Mouse (Mus musculus): ENCODE data around the gene Myo1a.

Gene Myo1a

GRCm38 (mm10) chr10:127730285-127730932 lies 25.4 kb downstream of the Myo1a start:
- no peak for DNase-seq

DNA sequence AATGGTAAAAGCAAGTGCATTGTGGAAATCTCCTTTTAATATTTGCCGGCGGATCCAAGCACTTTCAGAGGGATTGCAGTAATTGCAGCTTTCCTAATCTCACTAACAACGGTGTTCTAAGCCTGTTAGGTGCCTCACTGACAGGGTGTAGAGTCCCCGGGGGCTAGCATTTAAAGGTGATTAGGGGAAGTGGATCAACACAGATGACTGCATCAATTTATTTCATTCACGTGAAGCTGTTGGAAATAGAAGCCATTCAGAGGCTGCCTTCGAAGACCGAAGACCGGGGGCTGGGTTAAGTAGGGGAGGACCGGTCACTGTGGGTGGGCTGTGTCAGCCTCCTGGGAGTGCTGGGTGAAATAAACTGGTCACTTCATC lies 26.0 kb downstream of the Myo1a start:
- DNase-seq: no peak

GRCm38 (mm10) chr10:127731397-127731796 lies 26.4 kb downstream of the Myo1a start:
- no peak for DNase-seq

DNA sequence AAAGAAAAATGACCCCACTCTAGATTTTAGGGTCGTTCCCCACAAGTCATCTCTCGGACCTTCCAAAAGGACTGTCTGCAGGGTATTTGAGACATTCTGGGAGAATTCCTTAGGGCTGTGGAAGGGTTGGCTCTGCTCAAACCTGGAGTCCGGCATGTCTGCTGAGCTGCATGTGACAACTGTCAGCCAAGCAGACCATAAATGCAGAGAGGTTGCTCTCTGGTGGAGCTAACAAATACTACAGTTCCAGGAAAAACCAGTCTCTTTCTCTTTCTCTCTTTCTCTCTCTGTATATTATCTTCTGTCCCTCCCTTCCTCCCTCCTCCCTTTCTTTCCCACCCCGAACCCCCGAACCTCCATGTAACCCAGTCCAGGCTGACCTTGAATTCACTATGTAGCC lies 29.5 kb downstream of the Myo1a start:
- no peak for DNase-seq

GRCm38 (mm10) chr10:127736266-127736665 lies 31.3 kb downstream of the Myo1a start:
- DNase-seq: no peak

GRCm38 (mm10) chr10:127736916-127737315 lies 31.9 kb downstream of the Myo1a start:
- DNase-seq: no peak

DNA sequence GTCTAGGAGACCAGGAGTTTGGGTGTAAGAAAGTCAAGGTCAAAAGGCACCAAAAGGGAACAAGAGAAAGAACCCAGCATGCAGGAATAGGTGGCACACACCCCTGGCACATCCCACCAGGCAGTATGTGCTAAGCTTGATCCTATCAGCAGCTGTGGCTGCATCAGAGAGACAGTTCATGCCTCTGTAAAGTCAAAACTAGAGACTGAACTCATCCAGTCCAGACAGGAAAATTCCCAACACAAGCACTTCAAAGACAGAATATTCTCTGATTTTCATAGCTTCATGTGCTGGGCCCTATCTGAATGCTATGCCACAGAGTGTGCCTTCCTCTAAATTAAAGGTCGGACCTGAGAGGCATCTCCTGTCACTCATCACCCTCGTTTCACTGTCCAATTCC lies 32.6 kb downstream of the Myo1a start:
- DNase-seq: no peak

GRCm38 (mm10) chr10:127738151-127738882 lies 33.3 kb downstream of the Myo1a start:
- no peak for DNase-seq

GRCm38 (mm10) chr10:127739083-127739660 lies 34.2 kb downstream of the Myo1a start, which contains the start of gene Zbtb39:
TSS of gene Zbtb39 (plus strand) at chr10:127739538.
- DNase-seq: peak; percentile 49 to 59

DNA sequence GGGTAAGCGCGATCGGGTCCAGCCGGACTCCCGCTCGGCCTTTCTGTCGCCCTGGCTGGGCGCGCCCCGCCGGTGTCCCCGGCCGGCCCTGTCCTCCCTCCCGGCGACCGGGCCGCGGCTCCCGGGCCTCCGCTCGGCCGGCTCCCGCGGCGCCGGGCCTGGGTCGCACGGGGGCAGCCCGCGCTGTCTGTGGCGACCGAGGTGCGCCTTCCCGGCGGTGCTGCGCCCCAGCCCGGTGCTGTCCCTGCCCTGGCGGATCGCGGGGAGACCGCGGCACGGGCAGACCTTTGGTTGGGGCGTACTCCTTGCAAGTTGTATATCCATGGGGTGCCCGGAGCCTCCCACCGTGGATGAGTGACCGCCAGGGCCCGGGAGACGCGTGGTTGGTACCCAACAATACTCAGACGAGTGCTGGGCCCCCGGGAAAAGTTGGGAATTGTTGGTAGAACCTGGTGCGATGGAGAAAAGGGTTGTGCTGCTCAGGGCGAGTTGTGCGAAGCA lies 34.7 kb downstream of the Myo1a start:
- peak; percentile 20 to 32 for DNase-seq

DNA sequence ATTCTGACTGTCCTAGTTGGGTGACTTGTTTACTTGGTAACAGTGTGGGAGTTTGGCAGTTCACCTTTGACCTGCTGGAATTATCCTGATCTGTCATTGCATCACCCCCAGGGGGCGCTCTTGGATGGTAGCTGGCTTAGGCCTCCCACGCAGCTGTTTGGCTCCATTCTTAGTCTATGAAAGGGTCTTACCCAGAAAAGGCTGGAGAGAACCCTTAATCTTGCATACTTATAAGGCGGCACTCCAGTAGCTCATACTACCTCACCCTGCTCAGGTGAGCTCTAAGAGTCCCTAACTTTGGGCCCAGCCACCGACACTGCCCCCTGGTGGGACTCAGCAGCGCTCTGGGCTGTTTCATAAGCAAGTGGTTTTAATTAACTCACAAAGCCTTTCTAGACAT lies 39.7 kb downstream of the Myo1a start:
- no peak for DNase-seq

DNA sequence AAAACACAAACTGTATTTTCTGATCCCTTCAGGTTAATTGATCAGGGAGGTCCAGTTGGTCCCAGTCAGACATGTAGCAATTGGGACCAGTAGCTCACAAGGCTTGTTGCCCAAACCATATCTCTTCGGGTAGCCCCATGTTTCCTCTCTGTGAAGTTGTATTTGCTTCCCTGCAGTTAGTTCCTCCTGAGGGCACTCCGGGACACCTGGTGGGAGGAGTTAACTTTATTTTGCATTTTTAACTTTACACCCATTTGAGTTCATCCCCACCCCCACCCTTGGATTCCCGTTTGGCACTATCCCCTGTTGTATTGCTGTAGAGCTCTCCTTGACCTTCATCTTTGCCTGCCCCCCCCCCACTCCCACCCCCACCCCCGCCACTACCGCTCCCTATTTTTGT lies 40.9 kb downstream of the Myo1a start:
- DNase-seq: no peak

DNA sequence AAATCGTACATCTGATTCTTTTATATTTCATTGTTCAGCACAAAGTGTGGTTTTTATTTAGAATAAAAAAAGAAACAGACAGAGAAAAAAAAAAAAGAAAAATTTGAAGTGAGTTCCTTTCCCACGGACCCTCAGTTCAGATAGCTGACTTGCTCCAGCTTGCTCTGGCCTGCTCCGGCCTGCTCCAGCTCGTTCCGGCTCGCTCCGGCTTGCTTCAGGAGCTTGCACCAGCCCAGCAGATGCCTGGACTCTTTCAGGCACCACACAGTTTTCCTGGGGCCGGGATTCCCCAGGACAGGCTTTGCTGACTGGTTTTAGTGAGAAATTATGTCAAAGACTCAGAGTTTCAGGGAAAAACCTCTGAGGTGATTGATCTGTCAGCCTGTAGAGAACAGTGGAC lies 42.3 kb downstream of the Myo1a start:
- no peak for DNase-seq

- no peak for DNase-seq
Observed at GRCm38 (mm10) chr10:127748847-127749612, 44.1 kb downstream of the Myo1a start.

- DNase-seq: no peak
Observed at GRCm38 (mm10) chr10:127750136-127750777, 45.3 kb downstream of the Myo1a start.

- no peak for DNase-seq
Observed at GRCm38 (mm10) chr10:127751548-127751947, 46.6 kb downstream of the Myo1a start, which contains the start of gene Gpr182. TSS of gene Gpr182 (minus strand) at chr10:127751732.

GRCm38 (mm10) chr10:127754566-127755166 lies 49.7 kb downstream of the Myo1a start:
- no peak for DNase-seq

DNA sequence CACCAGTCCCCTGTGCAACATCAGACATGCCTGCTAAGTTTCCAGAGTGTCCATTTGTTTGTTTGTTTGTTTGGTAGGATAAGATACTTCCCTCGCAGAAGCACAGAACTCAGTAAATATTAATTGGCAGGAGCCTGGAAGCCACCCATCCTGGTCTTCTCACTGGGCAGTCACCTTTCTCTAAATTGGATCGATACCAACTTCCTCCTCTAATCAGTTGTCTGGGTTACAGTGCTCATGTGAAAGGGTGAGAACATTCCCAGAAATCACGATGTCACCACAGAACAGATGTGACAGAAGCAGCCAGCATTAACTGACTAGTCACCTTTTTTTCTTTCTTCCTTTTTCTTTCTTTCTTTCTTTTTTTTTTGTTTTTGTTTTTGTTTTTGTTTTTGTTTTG lies 50.3 kb downstream of the Myo1a start:
- DNase-seq: no peak

DNA sequence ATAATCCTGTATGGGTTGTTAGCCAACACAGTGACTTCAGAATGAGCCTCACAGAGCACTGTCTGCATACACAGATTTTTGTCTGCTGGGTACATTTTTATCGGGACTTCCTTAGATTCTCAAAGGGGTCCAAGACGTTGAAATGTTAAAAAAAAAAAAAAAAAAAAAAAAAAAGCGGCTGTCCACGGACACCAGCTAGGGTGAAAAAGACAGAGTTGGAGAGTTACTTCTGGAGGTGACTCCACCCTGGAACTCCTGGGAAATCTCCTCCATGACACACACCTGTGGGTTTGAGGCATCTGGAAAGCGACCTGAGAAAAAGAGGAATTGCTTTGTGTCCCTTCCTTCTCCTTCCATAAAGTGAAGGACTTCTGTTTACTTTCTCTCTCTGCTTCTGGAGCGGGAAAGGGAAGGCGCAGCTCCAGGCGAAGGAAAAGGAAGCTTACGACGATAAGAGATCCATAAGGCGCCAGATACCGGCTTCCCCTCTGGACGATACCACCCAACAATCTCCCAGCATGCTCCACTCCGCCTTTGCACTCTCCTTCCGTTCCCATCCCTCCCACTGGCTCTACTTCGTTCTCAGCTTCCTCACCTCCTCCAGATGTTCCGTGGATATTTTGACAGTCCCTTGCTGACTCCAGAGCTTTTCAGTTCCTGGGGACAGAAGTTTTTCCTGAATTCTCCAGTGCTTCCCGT lies 50.9 kb downstream of the Myo1a start:
- no peak for DNase-seq

- DNase-seq: no peak
Observed at GRCm38 (mm10) chr10:127759181-127760110, 54.5 kb downstream of the Myo1a start, which contains the start of the genes Rdh1 and Rdh16f1. TSS of gene Rdh1 (plus strand) at chr10:127759721. TSS of gene Rdh16f1 (plus strand) at chr10:127759787.
